Mouse (Mus musculus) liver, embryonic 12.5 days (tissue): ENCODE measurements around the gene Gm47289. TPM values are rescaled to one million over a fixed set of nuclear protein-coding genes. Genes with fewer than 3 reads are reported as not detected.

Source experiments
- ATAC-seq: fragments of 200-750 bp; cut with Nextera tagmentation; 2 replicates; pipeline ENCODE4 v1.8.0; 2017; ENCODE audit warnings: moderate number of reproducible peaks, mild to moderate bottlenecking, moderate library complexity
- H3K27ac ChIP-seq: fragments of 300-500 bp; sonication (generic); 2 replicates; pipeline ENCODE4 v1.5.1; 2016; ENCODE audit warnings: mild to moderate bottlenecking
- H3K27me3 ChIP-seq: fragments of 300-500 bp; sonication (generic); replicated peaks from 2 replicates; pipeline ENCODE4 v1.6.1; 2016; ENCODE audit warnings: mild to moderate bottlenecking, moderate library complexity
- H3K36me3 ChIP-seq: fragments of 300-500 bp; sonication (generic); 2 replicates; pipeline ENCODE4 v1.6.1; 2016; ENCODE audit warnings: mild to moderate bottlenecking, moderate library complexity
- H3K4me1 ChIP-seq: fragments of 300-500 bp; sonication (generic); 2 replicates; pipeline ENCODE4 v1.6.1; 2016
- H3K4me2 ChIP-seq: fragments of 300-500 bp; sonication (generic); 2 replicates; pipeline ENCODE4 v1.6.1; 2016; ENCODE audit warnings: mild to moderate bottlenecking, moderate library complexity
- H3K4me3 ChIP-seq: fragments of 300-500 bp; sonication (generic); 2 replicates; pipeline ENCODE4 v1.5.1; 2016; ENCODE audit warnings: mild to moderate bottlenecking, moderate library complexity
- H3K9ac ChIP-seq: fragments of 300-500 bp; sonication (generic); 2 replicates; pipeline ENCODE4 v1.6.1; 2016; ENCODE audit warnings: mild to moderate bottlenecking, moderate library complexity
- H3K9me3 ChIP-seq: fragments of 300-500 bp; sonication (generic); replicated peaks from 2 replicates; pipeline ENCODE4 v1.6.1; 2016; ENCODE audit warnings: mild to moderate bottlenecking, moderate library complexity
- WGBS: fragments of 180-500 bp; shearing (Covaris S2); methylation state at CpG from one replicate; pipeline ENCODE4 v1.1.7; 2016; ENCODE audit not compliant: insufficient replicate concordance; 5-methylcytosine and 5-hydroxymethylcytosine counted together
- polyA plus RNA-seq: library from polyadenylated mRNA; unstranded; fragments of >200 nt; fragmentation: Nextera tagmentation; extraction: Ambion mirVana; gene quantifications from 2 replicates; pipeline ENCODE4 v1.2.1, GENCODE M21; 2016

Gene Gm47289
- polyA plus RNA-seq, 1 experiment from 2014 or later = not detected

DNA sequence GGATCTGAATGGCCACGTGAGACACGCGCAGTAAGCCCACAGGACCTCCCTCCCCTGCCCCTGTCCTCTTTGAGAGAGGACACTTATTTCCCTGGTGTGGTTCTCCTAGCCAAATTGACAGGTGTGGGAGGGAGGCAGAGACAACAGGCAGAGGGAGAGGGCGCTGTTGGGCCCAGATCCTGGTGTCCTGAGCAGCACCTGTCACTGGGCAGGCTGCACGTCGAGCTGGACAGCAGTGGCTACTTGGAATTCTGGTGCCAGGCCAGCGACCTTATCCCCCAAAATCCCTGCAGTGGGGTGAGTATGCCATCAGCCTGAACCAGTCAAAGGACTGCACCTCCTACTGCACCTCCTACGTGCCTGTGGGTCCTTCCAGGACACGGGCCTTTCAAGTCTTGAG is 15.6 kb upstream of the Gm47289 start:
- no peaks in the 10 kb centered on the region for H3K4me1 ChIP-seq
- no peaks in the 10 kb centered on the region for H3K9me3 ChIP-seq
- no peaks in the 10 kb centered on the region for H3K36me3 ChIP-seq
- no peak overlapping the region for H3K9ac ChIP-seq
- H3K4me3 ChIP-seq = no peak overlapping the region
- no peaks in the 10 kb centered on the region for H3K27me3 ChIP-seq
- no peak overlapping the region for H3K27ac ChIP-seq
- 62% methylated on average over 9 of the region's 9 CpGs for WGBS
- no peak overlapping the region for H3K4me2 ChIP-seq
- ATAC-seq = no peak

DNA sequence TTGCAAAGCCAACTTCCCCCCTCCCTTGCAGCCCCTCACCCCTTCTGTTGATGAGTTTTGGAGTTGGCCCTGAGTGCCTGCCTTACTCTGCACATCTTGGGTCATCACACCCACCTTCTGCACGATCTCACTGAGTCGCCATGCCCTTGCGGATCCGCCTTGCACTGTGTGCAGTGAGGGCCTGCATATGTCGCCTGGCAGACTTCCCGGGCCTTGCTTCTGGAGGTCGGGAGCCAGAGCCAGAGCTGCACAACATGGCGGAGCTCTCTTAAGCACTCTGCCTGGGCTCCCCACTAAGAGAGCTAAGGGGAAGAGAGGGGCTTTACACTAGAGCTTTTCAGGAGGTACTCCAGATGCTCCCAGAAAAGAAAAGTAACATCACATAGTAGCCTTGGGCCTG is 14.3 kb upstream of the Gm47289 start:
- Histone ChIP-seq H3K9ac (no peak overlapping the region), H3K27me3 (no peaks in the 10 kb centered on the region), H3K27ac (no peak overlapping the region), H3K36me3 (no peaks in the 10 kb centered on the region), H3K4me3 (no peak overlapping the region), H3K9me3 (no peaks in the 10 kb centered on the region), H3K4me2 (no peak overlapping the region), H3K4me1 (no peaks in the 10 kb centered on the region)
- no peak for ATAC-seq
- WGBS = 72% methylated on average over 8 of the region's 8 CpGs

DNA sequence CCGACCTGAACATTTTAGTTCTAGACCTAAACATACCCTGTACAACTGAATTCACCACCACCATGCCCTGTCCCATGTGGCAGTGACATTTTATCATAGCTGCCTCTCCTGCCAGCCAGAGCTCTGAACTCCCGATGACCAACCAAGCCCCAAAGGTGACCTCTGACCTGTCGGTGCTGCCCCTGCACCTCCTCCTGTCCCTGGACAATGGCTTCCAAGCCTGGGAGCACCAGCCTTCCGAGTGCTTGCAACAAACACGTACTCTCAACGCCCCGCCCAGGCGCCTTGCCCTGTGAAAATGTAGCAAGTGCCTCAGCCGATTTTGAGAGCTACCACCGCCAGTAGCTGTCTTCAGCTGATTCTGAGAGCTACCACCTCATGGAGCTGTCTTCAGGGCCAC is 13.8 kb upstream of the Gm47289 start:
- H3K4me2 ChIP-seq = no peak overlapping the region
- H3K9me3 ChIP-seq = no peaks in the 10 kb centered on the region
- 59% methylated on average over 10 of the region's 10 CpGs for WGBS
- no peak for ATAC-seq
- H3K4me1 ChIP-seq = no peaks in the 10 kb centered on the region
- H3K27ac ChIP-seq = no peak overlapping the region
- H3K4me3 ChIP-seq = no peak overlapping the region
- H3K9ac ChIP-seq = no peak overlapping the region
- H3K36me3 ChIP-seq = no peaks in the 10 kb centered on the region
- H3K27me3 ChIP-seq = no peaks in the 10 kb centered on the region

DNA sequence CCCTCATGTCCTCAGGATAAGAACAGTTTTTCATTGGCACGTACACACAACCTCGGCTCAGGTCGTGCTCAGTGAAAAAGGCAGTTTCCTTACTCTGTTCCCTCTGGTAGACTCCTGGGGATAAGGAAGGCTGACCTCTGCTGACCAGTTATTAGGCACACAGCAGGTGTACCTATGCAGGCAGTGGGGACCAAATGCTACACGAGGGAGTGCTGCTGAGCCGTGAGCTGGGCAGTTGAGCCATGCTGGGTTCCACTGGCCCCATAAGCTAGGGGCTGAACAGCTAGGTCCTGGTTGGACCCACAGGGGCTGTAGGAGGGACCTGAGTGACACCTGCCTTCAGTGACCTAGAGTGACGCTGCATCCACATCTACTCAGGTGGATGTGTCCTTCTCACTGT is 13.3 kb upstream of the Gm47289 start:
- Histone ChIP-seq H3K4me3 (no peak overlapping the region), H3K4me1 (no peaks in the 10 kb centered on the region), H3K27me3 (no peaks in the 10 kb centered on the region), H3K9me3 (no peaks in the 10 kb centered on the region), H3K27ac (no peak overlapping the region), H3K4me2 (no peak overlapping the region), H3K36me3 (no peaks in the 10 kb centered on the region), H3K9ac (no peak overlapping the region)
- 62% methylated on average over 6 of the region's 6 CpGs for WGBS
- no peak for ATAC-seq

DNA sequence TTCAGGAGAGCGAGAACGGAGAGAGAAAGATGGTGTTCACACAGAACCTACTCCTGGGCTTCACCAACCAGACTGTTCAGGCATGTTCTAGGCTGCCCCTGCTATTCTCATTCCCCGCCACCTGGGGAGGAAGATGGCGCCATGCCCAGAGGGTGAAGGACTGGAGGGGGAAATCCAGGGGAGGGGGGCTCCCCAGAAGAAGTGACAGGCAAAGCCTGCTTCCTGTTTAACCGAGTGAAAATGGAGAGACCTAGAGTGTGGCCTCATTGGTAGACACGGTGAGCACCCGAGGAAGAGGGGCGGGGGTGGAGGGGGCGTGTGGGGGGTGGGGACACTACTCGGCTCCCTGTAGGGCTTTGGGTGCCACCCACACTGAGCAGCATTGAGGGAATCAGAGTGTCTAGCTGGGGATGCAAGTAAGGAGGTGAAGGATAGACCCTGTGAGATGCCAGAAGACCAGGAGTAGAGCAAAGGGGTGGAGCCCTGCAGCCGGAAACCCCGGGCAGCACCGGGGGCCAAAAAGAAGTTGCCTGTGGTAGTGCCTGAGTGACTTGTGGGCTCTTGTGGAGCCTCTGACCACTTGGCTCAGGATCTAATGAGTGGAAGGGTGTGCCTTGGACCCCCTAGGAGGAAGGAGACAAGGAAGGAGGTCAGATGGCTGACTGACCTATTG is 12.7 kb upstream of the Gm47289 start:
- Histone ChIP-seq H3K27me3 (no peaks in the 10 kb centered on the region), H3K4me3 (no peak overlapping the region), H3K9ac (no peak overlapping the region), H3K4me1 (no peaks in the 10 kb centered on the region), H3K27ac (no peak overlapping the region), H3K4me2 (no peak overlapping the region), H3K9me3 (no peaks in the 10 kb centered on the region), H3K36me3 (no peaks in the 10 kb centered on the region)
- ATAC-seq = no peak
- WGBS = 57% methylated on average over 13 of the region's 13 CpGs

DNA sequence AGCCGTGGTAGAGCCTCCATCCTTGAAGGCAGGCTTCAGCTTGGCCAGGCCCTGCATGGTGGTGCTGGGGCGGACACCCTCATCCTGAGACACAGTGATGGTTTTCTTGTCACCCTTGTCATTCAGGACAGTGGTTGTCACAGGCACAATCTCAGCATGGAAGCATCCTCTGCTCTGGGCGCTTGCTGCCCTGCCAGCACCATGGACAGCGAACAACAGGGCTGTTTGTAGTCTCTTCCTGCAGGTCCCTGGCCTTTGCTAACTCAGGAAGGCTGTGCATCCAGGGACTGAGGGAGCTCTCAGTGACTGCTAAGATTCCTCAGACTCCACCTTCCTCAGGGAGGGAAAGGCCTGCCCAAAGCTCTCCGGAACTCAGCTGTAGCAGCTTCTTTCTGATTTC is 9.4 kb upstream of the Gm47289 start:
- H3K9me3 ChIP-seq = no peaks in the 10 kb centered on the region
- no peak for ATAC-seq
- 19% methylated on average over 5 of the region's 5 CpGs for WGBS

DNA sequence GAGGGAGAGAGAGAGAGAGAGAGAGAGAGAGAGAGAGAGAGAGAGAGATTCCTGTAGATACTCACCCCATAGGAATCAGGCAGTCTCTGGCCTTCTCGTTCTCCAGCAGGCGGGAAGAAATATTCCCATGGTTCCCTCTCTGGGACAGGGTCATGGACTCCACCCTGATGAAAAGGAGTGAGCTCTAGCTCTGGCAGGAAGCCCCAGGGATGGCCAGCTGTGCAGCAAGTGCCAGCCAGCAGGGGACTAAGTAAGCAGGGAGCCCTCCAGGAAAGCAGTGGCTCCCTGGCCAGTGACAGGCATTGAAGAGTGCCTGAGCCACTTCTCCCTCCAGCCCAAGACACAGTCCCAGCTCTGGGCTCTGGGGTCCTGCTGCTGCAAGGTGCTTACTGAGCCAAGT is 7.2 kb upstream of the Gm47289 start:
- H3K4me2 ChIP-seq = no peak overlapping the region
- peaks cover 2% of the 10 kb centered on the region; the same call in 1 of the 2 replicates for H3K4me1 ChIP-seq
- no peak overlapping the region for H3K27ac ChIP-seq
- no peak overlapping the region for H3K9ac ChIP-seq
- 52% methylated on average over 2 of the region's 2 CpGs for WGBS
- no peak for ATAC-seq
- no peaks in the 10 kb centered on the region for H3K9me3 ChIP-seq
- H3K36me3 ChIP-seq = no peaks in the 10 kb centered on the region
- no peak overlapping the region for H3K4me3 ChIP-seq
- H3K27me3 ChIP-seq = peaks cover 21% of the 10 kb centered on the region

More for the DNA sequence above, 9.4 kb upstream of the Gm47289 start:
- Histone ChIP-seq H3K27me3 (no peaks in the 10 kb centered on the region), H3K9ac (no peak overlapping the region), H3K4me2 (no peak overlapping the region), H3K36me3 (no peaks in the 10 kb centered on the region), H3K27ac (no peak overlapping the region), H3K4me1 (no peaks in the 10 kb centered on the region), H3K4me3 (no peak overlapping the region)

DNA sequence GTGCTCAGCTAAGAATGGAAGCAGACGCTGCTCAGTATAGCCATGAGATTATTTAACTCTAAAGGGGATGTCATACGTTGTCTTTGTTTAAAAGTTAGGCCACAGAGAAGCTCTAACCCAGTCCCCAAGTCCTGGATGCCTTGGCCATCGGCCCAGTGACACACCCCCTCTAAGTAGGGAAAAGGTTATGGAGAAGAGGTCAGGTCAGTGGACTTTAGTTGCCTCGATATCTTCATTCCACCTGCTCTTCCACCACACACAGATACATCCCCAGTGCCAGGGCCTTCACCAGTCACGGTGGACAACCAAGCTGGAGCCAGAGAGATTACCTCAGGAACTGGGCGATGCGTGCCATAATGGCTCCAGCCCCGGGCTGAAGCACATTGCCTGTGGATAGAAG is 3.5 kb upstream of the Gm47289 start:
- Histone ChIP-seq H3K27ac (no peak overlapping the region), H3K36me3 (no peaks in the 10 kb centered on the region), H3K9ac (no peak overlapping the region), H3K9me3 (no peaks in the 10 kb centered on the region), H3K4me2 (no peak overlapping the region), H3K27me3 (peaks cover 44% of the 10 kb centered on the region), H3K4me3 (no peak overlapping the region), H3K4me1 (peaks cover 5% of the 10 kb centered on the region; the same call in 1 of the 2 replicates)
- ATAC-seq = no peak
- WGBS = 61% methylated on average over 8 of the region's 8 CpGs

DNA sequence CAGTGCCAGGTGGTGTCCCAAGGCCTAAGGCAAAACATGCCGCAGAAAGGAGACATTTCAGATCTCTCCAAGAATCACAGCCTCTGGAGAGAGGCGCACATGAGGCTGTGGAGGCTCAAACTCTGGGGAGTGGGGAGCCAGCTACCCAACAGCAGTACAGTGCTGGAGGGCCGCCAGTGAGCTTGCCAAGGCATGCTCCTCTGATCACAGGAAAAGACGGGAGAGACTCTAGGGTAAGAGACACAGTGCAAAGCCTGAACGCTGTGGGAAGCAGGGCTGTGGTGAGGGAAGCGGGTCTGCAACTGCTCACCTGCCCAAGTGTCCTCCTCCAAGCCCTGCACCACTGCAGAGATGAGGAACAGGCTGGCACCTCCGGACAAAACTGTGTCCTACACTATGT is 3.1 kb upstream of the Gm47289 start:
- WGBS = 30% methylated on average over 7 of the region's 7 CpGs
- Histone ChIP-seq H3K27ac (no peak overlapping the region), H3K9ac (no peak overlapping the region), H3K27me3 (peaks cover 44% of the 10 kb centered on the region), H3K4me3 (no peak overlapping the region), H3K4me1 (peaks cover 5% of the 10 kb centered on the region; the same call in 1 of the 2 replicates), H3K36me3 (no peaks in the 10 kb centered on the region), H3K4me2 (peak overlapping the region; percentile 68; the same call in 1 of the 2 replicates), H3K9me3 (no peaks in the 10 kb centered on the region)
- no peak for ATAC-seq

DNA sequence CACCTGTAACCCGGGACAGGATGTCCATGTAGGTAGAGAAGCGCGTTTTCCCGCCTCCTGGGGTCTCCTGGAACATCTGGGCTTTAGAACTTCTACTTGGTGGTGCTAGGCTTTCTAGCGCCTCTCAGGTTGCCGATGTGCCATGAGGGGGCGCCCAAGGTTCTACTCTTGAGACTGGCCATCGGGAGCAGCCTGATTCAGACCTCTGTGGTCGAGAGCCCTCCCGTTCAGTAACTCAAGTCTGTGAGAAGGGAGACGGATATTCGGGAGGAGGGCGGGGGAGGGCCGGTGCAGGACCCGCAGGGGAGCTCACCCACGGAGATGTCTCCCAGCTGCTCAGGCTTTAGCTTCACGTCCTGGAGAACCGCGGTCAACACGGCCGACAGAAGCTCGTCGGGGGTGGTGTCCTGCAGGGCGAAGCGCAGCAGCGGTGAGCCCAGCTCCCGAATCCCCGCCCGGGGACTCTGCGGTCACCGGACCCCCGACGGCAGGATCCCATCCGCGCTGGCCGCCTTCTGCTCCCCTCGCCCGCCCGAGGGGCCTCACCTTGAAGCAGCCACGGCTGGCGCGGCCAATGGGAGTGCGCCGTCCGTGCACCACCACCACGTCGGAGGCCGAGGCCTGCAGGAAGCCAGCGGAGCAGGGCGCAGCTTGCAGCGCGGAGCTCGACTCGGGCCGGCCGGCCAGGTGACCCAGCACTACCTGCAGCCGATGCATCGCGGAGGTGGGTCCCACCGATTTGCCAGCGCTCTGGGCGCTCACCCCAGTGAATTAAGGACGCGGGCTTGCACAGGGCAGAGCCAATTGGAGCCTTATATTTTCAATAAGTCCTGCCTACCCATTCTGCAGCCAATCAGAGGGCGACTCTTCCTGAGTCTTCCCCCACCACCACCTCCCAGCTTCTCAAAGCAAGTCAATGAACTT is 2.4 kb upstream of the Gm47289 start, which contains the start of gene Acaa1b:
Gene Acaa1b, minus strand, starts transcription at position 816 of the 924 bp plus-strand sequence.
- peak within 1 kb of the TSS; percentile 68 for H3K4me2 ChIP-seq
- ATAC-seq = peak; percentile 58
- H3K9me3 ChIP-seq = no peaks in the 10 kb centered on the region
- H3K36me3 ChIP-seq = no peaks in the 10 kb centered on the region
- no peak within 1 kb of the TSS for H3K27ac ChIP-seq
- H3K27me3 ChIP-seq = peaks cover 44% of the 10 kb centered on the region
- 2% methylated on average over 65 of the region's 65 CpGs for WGBS
- H3K4me3 ChIP-seq = peak within 1 kb of the TSS; percentile 52
- no peak within 1 kb of the TSS for H3K9ac ChIP-seq
- H3K4me1 ChIP-seq = peaks cover 5% of the 10 kb centered on the region; the same call in 1 of the 2 replicates

DNA sequence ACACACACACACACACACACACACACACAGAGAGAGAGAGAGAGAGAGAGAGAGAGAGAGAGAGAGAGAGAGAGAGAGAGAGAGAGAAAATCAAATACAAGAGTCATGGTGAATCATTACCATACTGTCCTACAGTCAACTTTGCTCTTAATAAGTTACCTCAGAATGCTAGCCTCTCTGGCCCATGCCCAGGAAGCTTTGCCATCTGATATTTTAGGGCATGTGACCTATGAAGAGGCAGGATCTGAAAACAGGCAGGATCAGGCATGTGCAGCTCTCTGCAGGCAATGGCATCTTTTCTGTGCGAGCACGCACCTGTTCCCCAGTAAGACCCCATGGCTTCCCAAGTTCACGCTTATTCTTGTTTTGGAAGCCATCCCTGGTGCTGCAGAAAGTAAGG is 1.7 kb downstream of the Gm47289 start:
- ATAC-seq = no peak
- WGBS = 80% methylated on average over 3 of the region's 3 CpGs
- Histone ChIP-seq H3K36me3 (no peaks in the 10 kb centered on the region), H3K9me3 (no peaks in the 10 kb centered on the region), H3K4me3 (no peak overlapping the region), H3K9ac (no peak overlapping the region), H3K27me3 (peaks cover 34% of the 10 kb centered on the region), H3K4me2 (no peak overlapping the region), H3K4me1 (peaks cover 5% of the 10 kb centered on the region; the same call in 1 of the 2 replicates), H3K27ac (no peak overlapping the region)

DNA sequence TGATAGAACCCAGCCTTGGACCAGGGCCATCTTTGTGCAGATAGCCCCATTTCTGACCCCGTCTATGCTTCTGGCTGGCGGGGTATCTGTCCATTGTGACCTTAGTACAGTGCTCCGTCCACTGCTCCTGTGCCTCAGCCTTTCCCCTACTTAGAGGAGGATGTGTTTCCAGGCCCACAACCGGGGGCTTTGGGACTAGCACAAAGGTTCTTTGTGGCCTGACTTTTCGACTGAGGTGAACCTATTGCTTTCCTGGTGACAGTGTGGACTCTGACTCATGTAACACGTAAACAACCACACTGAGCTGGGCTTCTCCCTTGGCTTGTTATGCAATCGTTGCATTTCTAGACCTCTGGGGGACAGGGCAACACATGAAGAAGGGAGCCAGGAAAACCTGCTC is 5.8 kb downstream of the Gm47289 start:
- Histone ChIP-seq H3K27ac (no peak overlapping the region), H3K4me2 (no peak overlapping the region), H3K4me1 (no peaks in the 10 kb centered on the region), H3K27me3 (no peaks in the 10 kb centered on the region), H3K36me3 (no peaks in the 10 kb centered on the region), H3K9ac (no peak overlapping the region), H3K4me3 (no peak overlapping the region), H3K9me3 (no peaks in the 10 kb centered on the region)
- 0 out of 2 replicates have a peak, but pooled peaks have one; percentile 32 for ATAC-seq
- 71% methylated on average over 7 of the region's 7 CpGs for WGBS
